Mouse (Mus musculus): ENCODE data around the gene Ugt1a6b.

Ugt1a6b gene

GRCm38 (mm10) chr1:88261706-88262105 is 158.7 kb downstream of the Ugt1a6b start:
- no peak for DNase-seq (ENCODE audit: low spot score)

DNA sequence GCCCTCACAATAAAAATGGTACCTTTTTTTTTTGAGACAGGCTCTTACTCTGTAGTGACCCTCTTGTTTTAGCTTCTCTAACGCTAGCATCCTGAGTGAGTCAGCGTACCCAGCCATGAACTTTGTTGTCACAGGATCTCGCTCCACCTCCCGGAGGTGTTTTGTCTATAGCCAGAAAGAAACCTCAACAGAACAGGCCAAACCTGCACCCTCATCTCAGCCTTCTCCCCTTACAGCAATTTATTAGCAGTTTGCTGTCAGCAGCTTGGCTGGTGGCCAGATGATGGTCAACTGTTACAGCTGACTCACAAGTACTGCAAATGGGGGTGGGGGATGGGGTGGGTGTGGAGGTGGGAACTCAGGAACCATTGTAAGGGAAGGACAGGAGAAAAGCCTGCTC is 159.2 kb downstream of the Ugt1a6b start:
- DNase-seq (ENCODE audit: low spot score): peak; percentile 99

DNA sequence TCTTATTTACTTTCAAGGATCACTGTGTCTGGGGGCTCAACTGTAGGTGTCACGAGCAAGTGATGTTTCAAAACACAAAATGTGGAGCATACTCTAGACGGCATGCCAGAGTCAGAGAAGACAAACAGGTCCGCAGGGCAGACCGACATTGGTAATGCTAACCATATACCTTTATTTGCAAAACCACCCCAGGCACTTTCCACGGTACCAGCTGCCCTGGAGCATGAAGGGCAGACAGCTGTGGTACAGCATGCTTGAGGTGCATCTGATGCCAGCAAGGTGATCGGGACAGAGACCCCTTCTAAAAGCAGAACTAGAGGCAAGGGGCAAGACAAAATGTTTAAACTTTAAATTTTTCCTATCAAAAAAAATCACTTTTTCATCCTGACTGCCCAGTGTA is 159.9 kb downstream of the Ugt1a6b start:
- DNase-seq (ENCODE audit: low spot score): no peak

DNA sequence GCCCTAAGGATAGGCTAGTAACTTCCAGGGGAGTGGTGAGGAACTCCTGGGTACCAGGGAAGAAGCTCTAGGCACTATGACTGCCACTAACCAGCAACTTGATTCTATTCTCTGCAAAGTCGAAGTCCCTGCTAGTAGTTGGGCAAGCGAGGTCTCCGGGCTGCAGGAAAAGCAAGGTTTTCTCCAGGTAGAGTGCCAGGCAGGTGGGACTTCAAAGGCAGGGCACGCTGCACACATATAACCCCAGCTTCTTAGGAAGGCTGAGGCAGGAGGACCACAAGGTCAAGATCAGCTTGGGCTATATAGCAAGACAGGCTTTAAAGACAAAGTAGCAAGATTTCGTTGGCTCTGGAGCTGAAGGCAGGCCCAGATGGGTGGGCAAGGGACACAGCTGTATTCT is 160.7 kb downstream of the Ugt1a6b start:
- DNase-seq (ENCODE audit: low spot score): no peak

- DNase-seq (ENCODE audit: low spot score): no peak
Measured at GRCm38 (mm10) chr1:88264237-88264868, 161.3 kb downstream of the Ugt1a6b start.

GRCm38 (mm10) chr1:88264869-88265240 is 161.8 kb downstream of the Ugt1a6b start:
- DNase-seq (ENCODE audit: low spot score): no peak

DNA sequence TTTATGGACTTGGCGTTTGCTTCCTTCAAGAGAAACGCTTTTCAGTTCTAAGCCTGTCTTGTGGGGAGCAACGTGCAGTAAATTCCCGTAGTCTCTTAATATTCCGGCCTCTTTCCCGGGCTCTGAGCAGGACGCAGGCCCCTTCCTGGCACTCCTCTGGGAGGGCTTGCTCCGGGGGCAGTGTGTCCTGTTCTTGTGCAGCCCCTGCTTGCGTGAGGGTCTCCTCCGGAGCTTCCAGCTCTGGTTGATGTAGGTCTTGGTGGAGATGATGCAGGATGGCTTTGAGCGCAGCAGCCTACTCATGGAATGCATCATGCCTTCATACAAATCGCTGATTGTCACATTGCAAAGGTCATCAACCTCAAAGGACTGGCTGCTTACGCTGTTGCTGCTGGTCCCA is 163.1 kb downstream of the Ugt1a6b start:
- no peak for DNase-seq (ENCODE audit: low spot score)

DNA sequence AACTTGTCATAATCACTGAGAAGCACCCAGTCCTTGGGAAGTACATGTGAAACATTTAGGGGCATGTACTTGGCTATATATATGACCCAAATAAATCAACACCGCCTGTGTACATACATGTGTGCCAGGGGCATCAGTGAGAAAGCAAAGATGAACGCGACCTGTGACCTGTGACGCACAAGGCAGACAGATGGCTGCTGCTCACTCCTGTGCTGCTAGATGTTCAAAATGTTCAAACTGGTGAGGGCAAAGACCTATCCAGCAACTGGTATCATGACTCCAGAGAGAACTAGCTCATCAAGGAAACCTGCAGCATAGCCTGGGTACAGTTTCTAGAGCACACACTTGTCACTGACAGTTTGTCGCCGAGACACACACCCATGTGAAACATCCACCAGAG is 164.4 kb downstream of the Ugt1a6b start:
- no peak for DNase-seq (ENCODE audit: low spot score)

- no peak for DNase-seq (ENCODE audit: low spot score)
Measured at GRCm38 (mm10) chr1:88268070-88268469, 165.0 kb downstream of the Ugt1a6b start.

All from urinary bladder, postnatal 14 days (tissue).